Mouse (Mus musculus): ENCODE data around the gene Vps45.
A peak's percentile ranks its signal among the peaks of the same experiment; 100 is the strongest.

Gene Vps45

DNA sequence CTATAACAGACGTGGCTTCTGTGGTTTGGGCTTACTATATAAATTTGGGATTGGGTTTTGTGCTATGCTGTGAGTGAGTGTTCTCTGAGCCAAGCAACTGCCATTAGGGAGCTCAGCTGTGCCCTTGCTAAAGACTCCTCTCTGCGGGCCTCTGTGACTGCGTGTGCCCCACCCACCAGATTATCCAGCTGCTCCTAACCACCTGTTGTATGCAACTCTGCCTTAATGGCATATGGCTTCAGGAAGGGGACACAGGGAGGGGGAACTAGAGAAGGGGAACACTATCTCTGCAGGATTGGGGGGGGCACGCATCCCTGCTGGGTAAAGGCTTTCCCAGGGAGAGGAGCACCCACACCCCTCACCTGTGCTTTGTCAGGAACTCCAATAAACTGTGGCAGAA is 25.2 kb downstream of the Vps45 start:
- DNase-seq = no peak

DNA sequence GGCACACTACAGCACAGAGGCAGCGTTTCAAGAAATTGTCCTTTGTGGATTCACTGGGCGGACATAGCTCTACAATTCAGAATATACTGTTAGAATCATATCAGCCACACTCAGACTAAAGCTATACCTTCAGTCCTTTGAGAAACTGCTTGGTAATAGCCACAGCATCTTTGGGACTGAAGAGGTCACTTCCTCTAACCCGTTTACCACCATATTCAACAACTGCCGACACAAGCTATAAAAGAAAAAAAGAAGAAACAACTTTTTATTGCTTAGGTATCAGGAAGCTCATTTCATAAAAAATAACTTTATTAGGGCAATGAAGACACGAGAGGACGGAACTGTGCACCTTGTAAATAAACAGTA is 25.6 kb downstream of the Vps45 start:
- DNase-seq = no peak

DNA sequence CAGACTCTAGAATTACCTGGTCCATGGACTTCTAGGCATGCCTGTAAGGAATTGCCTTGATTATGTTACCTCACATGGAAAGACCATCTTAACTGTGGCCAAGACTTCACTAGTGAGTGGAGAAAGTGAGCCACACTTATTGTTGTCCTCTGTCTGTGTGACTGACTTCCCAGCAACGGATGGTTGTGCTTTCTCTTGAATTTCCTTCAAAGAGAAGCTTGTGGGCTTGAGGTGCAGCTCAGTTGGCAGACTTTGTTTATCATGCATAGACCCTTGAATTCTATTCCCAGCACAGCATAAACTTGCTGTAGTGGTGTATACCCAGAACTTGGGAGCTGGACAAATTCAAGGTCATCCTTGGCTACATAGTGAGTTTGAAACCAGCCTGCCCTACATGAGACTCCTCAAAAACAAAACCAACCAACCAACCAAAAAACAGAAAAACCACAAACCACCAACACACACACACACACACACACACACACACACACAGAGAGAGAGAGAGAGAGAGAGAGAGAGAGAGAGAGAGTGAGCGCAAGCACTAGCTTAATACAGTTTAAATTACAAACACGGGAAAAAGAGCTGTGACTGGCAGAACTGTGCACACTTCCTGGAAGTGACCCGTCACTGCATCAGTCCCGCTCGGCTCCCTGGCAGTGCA is 26.1 kb downstream of the Vps45 start:
- DNase-seq = no peak

DNA sequence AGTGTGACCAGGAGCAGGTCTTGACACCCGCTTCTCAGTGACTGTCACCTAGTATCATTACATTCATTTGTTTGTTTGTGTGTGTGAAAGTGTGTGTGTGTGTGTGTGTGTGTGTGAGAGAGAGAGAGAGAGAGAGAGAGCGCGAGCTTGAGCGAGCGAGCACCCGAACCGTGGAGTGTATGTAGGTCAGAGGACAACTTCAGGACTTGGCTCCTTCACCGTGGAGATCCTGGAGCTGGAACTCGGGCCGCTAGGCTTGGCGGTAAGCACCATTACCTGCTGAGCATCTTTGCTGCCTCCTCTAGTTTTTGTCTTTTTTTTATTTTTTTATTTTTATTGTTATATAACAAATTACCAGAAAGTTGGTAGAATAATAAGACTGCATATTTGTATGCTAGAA is 28.5 kb downstream of the Vps45 start:
- no peak for DNase-seq

DNA sequence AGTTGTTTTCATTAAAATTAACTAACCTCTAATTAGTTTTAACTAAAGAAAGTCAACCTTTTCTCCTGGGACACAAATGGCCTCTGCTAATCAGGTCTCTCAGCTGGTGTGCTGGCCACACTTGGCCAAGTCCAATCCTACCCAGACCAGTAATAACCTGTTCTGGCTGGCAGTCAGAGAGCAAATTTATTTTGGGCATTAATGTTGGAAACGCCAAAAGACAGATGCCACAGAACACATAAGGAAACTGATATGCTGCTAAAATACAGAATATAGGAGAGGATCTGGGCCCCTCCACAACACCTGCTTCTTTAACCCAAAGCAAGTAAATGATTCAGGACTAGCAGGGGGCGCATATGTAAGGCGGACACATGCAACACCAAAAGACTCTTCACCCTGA is 28.9 kb downstream of the Vps45 start:
- no peak for DNase-seq

DNA sequence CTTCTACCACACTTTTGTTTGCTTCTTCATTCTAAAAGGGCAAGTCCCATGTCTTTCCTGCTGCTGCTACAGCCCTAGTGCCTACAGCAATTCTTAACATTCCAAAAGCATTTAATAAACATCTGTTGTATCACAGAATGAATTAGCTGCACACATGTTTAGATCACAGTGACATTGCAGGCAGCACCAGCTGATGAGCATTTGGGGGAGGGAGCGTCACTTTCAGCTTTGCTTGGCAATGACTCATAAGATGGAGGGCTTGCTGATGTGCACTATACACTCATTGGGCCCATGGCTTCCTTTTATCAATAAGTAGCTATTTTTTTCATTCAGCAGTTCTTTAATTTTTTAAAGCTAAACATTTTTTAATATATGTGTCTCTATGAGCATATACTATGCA is 30.4 kb downstream of the Vps45 start:
- DNase-seq = no peak

DNA sequence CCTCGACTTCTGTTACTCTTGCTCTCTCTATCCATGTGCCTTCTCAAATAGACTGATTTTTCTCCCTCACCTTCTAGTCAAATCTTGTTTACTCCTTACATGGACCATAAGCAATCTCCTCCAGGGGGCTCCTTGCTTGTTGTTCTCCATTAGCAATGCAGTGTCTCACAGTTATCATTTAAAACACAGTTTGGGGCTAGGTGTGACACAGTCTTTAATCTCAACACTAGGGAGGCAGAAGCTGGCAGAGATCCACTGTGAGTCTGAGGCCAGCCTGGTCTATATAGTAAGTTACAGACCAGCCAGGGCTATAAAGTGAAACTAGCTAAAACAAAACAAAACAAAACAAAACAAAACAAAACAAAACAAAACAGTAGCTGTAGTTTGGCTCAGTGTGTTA is 31.1 kb downstream of the Vps45 start:
- DNase-seq = no peak

DNA sequence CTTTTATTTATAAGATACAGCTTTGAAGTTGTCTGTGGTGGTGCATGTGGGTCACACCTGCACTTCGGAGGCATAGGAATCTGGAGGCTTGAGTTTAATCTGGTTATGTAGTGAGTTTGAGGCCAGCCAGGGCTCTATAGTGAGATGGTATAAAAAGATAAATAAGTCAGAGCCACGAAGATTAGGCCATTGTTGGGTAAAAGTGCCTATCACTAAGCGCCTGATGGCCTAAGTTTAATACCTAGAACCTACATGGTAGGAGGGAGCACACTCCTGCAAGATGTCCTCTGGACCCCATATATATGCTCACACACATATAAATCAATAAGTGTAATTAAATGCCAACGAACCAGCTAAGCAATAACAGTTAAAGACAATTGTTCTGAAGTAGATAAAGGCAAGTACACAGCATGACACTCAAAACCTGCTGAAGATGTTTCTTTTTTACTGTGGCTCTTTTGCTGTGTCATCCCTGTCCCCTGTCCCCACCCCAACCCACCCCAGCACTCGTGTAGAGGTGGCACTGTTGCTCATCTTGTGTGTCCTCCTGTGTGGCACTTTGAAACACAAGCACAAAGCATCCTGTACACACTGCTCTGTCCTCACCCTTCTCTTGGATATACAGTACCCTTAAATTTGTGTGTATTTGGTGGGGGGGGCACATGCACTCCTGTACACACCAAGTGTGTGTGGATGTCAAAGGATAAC is 36.7 kb downstream of the Vps45 start:
- no peak for DNase-seq

DNA sequence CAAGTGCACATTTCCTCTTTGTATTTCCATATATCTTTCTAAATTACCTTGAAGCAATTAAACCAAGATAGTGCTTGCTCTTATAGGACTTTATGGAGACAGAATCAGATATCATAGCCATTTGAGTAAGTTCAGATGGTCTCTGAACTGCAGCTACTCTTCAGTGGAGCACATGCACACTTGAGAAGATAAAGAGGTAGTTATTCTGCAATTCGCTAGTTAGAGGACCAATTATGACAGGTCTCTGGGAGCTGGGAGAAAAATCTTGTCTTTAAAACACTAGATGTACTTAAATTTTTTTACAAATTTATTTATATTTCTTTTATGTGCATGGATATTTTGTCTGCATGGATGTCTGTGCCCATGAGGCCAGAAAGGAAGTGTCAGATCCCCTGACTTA is 37.5 kb downstream of the Vps45 start:
- DNase-seq = no peak

DNA sequence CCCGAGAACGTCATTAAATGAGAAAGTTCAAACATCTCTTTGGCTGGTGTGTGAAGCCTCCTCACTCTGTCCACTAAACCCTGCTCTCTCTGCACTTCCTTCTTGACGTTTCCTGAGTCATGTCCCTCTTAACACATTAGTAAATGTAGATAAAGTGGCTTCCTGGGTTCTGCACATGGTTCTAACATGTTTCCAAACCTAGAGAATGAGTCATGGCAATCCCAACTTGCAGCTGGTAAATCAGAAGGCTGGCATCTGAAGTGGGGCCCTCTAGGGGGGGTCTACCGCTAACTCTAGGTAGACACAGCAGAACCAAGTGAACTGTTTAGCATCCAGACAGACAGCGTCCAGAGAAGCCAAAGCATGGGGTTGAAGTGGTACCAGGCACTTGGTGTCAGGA is 40.8 kb downstream of the Vps45 start:
- no peak for DNase-seq

DNA sequence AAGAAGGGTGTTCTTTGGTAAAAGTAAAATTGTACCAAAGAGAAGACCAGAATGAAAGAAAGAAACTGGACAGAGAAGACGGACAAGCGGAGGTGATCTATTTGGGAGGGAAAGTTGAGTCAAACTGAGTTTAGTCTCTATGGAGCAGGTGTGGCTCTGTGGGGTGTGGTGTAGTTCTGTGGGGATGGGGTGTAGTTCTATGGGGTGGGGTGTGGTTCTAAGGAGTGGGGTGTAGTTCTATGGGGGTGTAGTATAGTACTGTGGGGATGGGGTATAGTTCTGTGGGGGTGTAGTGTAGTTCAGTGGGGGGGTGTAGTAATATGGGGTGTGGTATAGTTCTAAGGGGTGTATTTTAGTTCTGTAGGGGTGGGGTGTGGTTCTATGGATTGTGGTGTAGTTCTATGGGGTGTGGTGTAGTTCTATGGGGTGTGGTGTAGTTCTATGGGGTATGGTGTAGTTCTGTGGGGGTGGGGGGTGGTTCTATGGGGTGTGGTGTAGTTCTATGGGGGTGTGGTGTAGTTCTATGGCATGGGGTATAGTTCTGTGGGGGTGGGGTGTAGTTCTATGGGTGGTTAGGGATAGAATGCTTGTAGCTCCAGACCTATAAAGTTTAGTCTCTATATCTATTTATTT is 41.9 kb downstream of the Vps45 start:
- no peak for DNase-seq

DNA sequence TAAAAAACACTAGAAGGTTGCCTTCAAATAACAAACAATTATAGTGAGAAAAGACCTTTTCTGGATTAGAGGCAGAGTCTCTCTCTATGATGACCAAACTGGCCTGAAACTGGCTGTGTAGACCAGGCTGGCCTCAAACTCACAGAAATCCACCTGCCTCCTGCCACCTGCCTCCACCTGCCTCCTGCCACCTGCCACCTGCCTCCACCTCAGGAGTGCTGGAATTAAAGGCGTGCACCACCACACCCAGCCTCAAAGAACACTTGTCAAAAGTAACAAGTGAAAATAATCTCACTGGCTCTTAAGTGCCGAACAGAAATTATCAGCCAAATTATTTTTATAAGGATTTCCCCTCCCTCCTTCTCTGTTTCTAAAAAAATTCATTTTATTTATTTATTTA is 42.6 kb downstream of the Vps45 start:
- no peak for DNase-seq

DNA sequence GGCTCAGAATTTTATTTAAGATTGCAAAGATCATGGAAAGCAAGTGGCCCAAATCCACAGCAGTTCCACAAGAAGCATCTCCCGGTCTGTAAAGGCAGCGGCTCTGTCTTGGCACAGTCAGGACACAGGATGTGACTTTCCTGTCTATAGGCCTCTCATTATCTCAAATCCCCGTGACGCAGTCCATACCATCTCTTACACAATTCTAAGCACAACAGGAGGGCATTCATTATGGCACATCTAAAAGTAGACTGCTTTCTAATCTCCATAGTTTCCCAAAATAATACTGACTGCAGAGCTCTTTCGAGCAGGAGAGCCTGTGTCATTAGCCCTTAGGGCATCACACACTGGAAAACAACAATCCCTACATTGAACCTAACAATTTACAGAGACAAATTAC is 45.5 kb downstream of the Vps45 start:
- no peak for DNase-seq

DNA sequence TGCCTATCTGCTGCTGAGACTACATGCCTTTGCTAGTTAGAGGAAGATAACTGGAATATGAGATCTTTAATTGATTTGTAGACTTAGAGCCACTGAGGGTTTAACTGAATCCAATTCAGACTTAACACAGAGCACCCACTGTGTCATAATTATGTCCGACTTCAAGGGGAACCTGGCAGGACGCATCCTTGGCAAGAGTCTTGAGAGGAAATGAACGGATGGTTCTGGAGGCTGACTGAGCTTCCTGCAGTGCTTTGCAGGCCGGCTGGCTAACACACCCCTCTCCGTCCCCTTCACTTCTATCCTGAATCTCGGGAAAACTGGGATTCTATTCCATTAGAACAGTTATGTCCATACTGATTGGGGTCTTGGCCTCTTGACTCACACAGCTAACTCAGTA is 49.8 kb downstream of the Vps45 start:
- DNase-seq = no peak

DNA sequence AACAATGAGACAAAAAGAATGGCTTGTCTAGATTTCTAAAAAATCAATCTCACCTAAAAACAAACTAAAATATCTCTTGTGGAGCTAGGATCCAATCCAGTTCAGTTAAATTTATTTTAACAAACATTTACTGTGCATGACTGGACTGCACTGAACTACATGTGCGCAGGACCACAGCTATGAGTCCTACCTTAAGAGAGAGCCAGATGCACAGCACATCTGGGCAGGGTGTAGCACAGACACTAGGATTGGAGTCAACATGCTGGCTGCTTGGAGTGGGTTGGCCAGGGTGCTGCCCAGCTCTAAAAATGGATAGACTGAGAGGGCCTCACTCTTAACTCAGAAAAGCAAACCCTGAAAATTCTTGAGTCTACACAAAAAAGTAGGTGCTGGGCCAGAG is 56.7 kb downstream of the Vps45 start:
- no peak for DNase-seq

DNA sequence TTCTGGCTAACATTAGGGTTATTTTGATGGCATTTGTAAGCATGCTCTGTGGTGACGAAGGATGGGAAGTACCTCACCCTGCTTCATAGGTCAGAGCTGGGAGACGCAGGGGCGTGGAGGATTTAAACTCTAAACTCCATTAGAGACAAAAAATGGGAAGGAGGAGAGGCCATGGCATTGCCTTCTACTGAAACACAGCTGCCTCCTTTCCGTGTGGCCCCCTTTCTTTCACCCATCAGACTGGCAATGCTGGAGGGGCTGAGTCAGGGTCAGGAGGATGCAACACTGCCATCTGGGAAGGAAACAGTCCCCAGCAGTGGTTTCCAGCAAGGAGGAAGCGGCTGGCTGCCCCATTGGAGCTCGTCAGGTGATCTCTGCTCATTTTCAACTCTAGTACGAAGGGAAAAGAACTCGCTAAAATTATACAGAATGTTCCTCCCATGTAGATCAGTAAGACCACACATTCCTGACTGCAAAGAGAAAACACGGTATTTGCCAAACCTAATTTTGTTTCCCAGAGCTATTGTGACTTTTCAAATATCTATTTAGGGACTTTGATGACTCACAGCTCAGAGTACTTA is 57.3 kb downstream of the Vps45 start:
- DNase-seq = peak; percentile 73

DNA sequence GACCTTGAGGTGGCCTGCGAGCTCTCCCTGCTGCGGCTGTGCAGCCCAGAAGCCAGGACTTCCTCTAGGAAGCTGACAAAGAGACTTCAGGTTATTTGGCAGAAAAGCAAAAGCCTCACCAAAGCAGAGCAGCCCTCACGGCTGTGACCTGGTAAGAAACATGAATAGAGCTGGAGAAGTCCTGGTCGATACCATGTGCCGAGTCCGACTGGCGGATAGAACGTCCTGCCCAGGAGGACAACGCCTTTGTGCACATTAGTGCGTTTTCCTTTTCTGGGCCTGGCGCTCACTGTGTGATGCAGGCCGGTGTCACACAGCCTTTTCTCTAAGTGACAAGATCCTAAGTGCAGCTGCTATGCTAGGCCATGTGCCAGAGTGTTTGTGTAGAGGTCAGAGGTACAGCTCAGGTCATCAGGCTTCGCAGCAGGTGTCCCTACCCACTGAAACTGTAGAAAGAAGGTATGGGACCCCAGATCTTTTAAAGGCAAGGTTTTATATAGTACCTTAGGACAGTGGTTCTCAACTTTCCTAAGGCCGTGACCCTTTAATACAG is 58.1 kb downstream of the Vps45 start:
- DNase-seq = no peak

DNA sequence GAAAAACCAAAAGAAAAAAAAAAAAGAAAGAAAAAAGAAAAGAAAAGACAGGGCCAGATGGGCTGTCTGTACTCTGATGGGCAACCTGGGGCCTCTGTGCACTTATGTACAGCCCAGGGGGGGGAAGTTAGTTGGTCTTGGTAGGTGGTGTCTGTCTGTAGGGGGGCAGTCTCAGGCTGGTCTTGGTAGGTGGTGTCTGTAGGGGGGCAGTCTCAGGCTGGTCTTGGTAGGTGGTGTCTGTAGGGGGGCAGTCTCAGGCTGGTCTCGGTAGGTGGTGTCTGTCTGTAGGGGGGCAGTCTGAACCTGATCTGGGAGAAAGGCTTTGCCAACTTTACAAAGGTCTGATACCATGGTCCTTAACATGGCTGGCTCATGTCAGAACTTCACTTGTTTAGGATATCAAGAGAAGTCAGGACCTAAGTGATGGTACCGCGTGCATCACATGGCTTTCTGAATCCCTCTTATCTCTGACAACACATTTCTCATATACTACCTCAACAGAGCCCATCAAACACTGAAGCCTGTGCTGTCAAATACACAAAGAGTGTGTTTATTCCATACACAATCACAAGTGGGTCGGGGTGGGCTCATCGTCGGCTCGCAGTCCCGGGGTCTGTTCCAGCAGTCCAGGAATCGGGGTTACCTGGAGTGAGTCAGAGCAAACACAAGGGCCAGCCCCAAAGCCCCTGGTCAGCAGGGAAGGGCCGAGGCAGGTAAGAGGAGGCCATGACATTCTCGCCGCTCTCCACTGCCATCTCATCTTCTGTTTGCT is 58.8 kb downstream of the Vps45 start:
- DNase-seq = no peak

DNA sequence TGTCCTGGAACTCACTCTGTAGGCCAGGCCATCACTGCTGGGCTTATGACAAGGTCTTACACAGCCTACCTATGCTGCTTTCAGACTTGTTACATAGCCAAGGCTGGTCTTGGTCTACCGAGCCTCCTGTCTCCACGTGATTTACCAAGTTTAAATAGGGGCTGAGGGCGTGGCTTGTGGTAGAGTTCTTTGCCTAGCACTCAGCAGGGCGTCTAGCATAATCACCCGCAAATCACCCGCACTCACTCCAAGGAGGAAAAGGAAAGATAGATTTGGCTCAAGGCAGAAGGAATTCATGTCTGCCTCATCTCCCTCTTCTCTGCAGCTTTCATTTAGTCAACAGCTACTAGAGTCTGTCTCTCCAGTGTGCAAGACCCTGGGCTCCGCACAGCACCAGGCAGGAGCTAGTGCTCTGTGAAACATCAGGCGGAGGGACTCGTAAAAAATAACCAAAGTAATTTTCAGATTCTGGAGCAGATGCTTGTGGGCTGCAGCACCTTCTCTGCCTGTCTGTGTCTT is 61.0 kb downstream of the Vps45 start:
- peak; percentile 66 for DNase-seq

DNA sequence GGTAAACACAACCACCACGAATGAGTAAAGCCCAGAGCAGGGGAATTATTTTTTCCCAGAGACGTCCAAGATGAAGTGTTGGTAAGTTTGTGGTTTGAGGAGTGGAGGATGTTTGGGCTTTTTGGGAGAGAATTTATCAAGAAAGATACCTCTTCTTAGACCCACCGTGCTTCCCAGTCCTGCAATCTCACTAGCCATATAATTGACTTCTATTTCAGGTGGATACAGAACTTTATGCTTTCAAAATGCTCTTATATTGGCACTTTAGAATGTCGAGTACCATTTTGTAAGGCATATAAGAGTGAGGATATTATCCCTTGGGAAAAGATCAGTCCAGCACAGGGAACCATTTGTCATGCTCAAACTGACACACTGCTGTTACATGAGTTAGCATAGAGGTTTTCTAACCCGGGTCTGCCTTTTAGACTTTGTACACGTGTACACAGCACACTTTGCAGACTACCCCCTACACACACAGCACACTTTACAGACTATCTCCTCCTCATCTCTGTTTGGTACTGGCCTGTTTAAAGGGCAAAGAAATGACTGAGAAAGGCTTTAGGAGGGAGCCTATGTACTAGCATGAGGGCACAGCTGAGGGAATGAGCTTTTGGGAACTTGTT is 61.7 kb downstream of the Vps45 start:
- no peak for DNase-seq

DNA sequence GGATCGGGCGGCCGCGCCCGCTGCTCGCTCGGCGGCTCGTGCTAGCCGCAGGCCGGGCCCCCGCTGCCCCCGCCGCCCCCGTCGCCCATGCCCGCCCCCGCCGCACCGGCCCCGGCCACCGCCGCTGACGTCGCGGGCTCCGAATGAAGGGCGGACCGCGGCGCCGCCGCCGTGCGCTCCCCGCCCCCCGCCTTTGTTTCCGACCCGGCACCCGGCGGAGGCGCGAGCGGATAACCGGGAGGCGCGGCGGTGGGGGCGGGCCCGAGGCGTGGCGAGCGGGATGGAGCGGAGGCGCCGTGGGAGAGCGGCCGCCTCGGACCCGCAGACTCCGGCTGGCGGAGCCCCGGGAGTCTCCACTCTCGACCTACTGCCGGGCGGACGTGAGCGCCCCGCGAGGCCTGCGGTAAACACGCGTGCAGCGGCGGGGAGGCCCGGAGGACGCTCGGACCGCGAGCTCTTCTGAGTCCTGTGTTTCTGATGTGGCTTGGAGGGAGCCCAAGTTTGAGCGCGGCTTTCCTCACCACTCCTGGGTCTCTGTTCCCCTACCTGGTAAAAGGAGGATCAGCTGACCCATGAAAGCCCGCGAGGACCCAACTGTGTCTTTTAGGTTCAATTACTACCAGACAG is 62.4 kb downstream of the Vps45 start, which contains the start of gene Plekho1:
Gene Plekho1 (minus strand): TSS at position 200 of the 627 bp plus-strand sequence.
- no peak for DNase-seq
